Mouse (Mus musculus): ENCODE data around the gene Ccdc159.

The Ccdc159 gene

DNA sequence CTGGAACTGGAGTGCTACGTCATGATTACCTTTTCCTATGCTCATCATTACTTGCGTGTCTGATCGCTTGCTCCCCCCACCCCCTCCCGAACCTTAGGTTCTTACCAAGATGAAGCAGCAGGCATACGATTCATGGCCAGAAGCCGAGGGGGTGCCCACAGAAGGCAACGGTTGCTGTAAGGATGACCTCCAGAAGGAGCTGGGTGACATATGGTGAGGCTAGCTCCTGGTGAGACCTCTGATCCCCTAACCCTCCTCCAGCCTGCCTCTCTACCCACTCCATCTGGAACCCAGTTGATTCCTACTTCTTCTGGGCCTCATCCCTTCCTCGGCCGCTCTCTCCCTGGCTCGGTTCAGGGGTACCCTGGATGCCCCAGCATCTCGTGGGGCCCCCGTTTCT, 6.8 kb downstream of the Ccdc159 start:
- no peak for DNase-seq (ENCODE audit: low read depth, low spot score)

DNA sequence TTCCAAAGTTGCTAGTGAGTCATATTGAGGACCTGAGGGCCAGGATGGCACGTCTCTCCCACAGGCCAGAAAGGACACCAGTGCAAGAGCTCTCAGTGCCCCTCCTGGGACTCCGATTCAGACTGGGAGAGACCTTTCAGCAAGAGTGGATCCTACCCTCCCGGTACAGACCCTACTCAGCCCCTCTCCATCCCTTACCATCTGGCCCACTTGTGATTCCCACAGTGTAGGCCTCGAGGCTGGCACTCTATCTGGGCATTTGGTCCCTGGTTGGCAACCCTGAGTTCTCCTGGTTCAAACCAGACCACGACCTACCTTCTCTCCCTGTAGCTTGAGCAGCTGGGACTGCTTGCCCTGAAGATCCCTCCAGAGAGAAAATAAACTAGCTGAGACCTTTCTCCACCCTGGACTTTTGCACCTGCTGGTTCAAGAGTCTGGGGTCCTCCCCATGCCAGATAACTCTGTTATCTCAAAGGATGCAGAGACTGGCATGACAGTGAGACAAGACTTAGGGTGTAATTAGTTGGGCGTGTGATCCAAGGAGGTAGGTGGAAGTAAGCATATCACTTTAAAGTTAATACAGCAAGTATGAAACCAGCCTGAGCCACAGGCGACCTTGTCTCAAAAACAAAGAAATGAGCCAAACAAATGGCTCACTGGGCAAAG, 8.3 kb downstream of the Ccdc159 start:
- DNase-seq (ENCODE audit: low read depth, low spot score): no peak

DNA sequence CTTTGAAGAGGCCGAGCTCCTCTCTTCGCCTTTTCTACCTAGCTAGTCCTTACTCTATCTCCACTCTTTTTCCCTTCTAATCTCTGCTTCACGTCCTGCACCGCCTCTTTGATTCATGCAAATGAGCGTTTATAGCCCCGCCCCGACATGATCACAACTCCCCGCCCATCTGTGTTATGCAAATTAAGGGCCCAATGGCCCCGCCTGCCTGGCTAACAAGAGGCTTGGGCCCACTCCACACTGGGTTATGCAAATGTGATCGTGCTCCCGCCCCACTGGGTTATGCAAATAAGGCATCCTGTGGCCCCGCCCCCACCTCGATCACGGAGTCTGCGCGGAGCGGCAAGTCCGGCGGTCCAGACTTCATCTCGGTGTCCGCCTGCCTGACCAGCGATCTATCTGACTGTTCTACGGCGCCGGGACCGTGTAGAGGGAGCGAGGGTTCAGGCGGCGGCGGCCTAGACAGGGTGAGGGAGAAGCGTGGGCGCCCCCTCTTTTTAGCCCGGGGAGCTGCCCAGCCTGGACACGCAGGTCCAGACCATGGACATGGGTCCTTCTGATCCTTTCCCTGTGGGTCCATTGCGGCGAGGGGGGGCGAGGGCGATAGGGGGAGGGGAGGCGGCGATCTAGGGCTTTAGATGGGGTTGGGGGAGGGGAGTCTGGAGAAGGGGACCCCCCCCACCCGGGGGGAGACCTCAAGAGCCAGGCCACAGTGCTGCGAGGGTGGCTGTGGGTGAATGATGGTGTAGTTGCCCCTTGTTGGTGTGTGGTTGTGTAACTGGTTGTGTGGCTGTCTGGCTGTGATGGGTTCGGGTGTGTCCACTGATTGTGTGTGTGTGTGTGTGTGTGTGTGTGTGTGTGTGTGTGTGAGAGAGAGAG, 9.7 kb downstream of the Ccdc159 start, which contains the start of gene Plppr2:
TSS of gene Plppr2 (plus strand) at position 342 of the 879 bp plus-strand sequence.
- no peak for DNase-seq (ENCODE audit: low read depth, low spot score)

DNA sequence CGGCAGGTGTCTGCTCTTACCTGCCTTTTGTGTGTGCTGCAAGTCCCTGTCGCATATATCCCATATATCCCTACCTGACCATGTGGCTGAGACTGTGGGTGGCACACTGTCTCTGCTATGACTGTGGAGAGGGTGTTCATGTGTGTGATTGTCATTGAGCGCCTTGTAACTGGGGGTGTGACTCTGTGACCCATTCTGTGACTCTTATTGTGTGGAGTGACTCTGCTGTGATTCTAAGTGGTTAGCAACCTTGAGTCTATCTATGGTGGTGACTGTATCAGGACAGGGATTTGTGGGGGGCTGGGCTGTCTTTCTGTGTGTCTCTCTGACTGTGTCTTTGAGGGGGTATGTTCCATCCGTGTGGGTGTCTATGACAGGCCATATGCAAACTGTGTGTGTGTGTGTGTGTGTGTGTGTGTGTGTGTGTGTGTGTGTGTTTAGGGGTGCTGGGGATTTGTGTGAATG, 10.5 kb downstream of the Ccdc159 start:
- no peak for DNase-seq (ENCODE audit: low read depth, low spot score)

DNA sequence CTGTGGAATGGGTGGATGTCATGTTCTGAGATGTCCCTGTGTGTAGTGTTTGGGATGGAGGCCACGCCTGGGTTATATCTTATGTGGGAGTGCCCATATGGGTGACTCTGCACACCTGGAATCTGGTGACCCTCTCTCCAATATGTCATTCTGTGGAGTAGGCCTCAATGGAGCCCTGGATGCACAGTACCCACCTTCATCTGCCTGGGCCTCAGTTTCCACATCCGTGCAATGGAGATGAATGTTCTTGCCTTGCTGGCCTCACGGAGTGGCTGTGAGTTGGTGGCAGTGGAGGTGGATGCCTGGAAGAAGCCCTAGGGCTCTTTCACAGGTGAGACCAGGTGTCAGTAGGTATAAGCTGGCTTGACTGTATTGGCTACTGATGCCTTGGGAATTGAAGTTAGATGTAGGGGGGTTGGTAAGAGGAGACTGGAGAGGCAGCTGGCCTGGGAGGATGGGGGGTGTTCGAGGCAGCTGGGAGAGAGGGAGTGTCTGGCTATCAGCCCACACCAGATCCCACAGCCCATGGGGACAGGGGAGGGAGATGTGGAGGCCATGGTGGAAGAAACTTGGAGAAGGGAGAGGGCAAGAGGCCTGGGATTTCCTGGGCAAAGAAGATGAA, 11.1 kb downstream of the Ccdc159 start:
- no peak for DNase-seq (ENCODE audit: low read depth, low spot score)

DNA sequence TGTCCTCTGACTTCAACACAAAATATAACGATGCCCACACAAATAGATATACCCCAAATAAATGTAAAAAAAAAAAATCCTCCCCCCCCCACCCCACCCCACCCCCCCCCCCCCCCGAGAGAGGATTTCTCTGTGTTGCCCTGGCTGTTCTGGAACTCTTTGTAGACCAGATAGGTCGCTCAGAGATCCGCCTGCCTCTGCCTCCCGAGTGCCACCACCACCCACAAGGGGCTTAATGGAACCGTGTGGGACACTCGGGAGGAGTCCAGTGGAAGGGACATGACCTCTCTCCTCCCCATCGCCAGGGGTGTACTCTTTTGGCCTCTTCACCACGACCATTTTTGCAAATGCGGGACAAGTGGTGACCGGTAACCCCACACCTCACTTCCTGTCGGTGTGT, 15.8 kb downstream of the Ccdc159 start:
- no peak for DNase-seq (ENCODE audit: low read depth, low spot score)

DNA sequence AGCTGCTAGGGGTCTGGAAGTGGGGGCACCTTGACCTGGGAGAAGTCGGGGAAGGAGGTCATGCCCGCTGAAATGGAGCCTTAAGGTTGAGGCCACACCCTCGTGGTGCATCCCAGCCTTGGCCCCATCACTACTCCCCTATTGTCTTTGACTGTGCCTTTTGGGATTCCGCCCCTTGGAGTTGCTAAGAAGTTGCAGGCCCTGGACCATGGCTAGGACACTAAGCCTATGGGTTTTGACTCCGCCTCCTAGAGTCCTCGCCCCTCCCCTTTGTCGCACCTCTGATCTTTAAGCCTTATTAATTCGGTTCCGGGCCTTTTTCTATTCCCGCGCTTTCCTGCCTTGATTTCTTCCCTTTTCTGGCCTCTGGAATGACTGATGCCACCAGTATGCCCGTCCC, 16.4 kb downstream of the Ccdc159 start:
- no peak for DNase-seq (ENCODE audit: low read depth, low spot score)

DNA sequence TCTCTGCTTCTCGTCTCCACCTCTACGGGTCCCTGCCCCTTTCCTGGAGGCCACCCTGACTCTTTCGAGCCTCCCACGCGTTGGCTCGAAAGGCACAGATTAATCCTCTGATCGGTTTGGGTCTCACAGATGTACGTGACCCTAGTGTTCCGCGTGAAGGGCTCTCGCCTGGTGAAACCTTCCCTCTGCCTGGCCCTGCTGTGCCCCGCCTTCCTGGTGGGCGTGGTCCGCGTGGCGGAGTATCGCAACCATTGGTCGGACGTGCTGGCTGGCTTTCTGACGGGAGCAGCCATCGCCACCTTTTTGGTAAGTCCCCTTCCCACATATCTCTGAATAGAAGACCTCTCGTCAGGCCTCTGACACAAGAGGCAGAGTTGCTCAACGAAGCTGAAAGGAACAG, 17.0 kb downstream of the Ccdc159 start:
- no peak for DNase-seq (ENCODE audit: low read depth, low spot score)

DNA sequence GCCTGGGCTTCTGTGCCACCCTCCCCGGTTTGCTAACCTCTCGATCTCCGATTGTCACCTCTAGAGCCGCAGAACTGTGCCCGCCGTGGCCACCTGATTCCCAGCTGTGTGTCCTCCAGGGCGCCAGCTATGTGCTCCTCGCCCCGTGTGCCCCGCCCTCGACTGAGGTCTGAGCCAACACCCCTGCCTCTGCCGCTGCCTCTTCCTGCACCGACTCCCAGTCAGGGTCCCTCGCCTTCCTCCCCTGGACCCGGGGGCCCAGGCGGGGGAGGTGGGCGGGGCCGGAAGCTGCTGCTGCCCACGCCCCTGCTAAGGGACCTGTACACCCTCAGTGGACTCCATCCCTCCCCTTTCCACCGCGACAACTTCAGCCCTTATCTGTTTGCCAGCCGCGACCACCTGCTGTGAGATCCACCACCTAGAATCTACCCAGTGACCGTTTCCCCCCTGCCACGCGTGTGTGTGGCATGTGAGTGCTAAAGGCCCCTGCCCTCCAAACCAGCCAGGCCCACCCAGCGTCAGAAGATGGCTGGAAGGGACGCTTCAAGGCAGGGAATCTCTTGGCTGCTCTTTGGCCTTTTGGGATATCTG, 20.4 kb downstream of the Ccdc159 start:
- no peak for DNase-seq (ENCODE audit: low read depth, low spot score)

DNA sequence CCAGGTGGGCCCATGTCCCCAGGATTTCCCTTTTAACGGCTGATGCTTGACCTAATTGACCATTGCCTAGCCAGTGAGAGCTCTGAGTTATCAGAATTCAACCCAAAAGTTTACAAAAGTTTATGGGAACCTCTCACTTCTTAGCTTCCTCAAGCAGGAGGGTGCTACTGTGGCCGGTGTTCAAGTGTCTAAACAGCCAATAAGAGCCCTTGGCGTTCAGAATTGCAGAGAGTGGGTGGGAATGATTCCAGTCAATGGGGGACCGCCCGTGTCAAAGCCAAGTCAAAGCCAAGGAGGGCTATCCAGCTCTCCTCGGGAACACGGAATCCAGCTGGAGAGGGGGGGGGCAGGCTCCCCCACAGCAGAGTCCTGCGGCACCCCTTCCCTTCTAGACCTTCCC, 20.9 kb downstream of the Ccdc159 start:
- DNase-seq (ENCODE audit: low read depth, low spot score): no peak

DNA sequence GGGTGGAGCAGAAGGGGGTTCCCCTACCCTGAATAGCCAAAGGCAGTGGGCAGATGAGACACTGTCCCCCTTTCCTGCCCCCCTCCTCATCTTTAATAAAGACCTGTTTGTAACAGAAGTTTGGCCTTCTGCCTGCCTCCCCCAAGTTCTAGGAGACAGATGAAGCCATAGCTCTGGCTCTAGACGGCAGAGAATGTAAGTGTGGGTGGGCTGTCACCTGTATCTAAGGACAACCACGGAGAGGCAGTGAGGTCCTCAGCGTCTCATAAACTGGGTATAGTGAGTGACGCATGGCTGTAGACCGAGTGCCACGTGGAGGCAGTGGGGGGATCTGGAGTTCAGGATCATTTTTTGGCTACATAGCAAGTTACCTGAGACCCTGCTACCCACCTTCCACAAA, 21.5 kb downstream of the Ccdc159 start:
- no peak for DNase-seq (ENCODE audit: low read depth, low spot score)

DNA sequence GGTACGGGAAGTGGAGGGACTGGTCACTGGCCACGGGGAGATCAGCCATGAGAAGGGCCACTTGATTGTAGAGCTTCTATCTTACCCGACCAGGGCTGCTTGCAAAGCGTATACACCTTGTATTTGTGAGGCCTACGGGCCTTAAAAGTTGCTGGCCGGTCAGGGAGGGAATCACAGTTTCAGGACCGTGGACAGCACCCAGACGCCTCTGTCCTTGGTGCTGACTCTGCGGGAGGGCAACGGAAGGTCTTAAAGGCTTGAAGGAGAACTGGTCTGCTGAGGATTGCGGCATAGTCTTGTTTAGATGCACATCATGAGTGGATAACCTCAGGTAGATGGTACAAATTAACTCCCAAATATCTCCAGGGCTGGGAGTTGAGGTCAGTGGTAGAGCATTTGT, 23.1 kb downstream of the Ccdc159 start:
- DNase-seq (ENCODE audit: low read depth, low spot score): no peak

DNA sequence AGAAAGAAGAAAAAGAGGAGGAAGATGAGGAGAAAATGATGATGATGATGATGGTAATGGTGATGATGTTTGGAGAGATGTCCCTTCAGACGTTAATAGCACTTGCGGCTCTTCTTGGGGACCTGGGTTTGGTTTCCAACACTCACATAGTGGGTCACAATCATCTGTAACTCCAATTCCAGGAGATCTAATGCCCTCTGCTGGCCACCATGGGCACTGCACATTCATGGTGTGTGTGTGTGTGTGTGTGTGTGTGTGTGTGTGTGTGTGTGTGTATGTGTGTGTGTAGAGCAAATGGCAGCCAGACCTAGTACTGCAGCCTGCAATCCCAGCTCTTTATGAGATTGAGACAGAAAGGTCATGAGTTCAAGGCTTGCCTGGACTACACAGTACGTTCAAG, 24.7 kb downstream of the Ccdc159 start:
- DNase-seq (ENCODE audit: low read depth, low spot score): no peak

DNA sequence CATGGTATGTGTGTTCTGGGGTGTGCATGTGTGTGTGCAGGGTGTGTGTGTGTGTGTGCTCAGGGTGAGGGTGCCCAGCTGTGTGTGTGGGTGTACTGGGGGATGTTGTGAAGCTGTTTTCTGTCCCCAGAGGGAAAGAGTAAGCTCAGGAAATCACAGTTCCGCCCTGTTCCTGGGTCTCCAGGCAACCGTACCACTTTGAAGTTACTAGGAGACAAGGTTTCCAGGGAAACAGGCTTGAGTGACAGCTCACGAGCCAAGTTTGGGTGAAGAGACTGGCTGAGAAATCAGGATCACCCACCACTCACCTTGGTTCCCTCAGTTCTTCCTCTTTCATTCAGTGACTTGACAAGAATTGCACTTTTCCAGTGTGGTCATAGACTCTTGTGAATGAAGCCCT, 26.3 kb downstream of the Ccdc159 start:
- DNase-seq (ENCODE audit: low read depth, low spot score): no peak

DNA sequence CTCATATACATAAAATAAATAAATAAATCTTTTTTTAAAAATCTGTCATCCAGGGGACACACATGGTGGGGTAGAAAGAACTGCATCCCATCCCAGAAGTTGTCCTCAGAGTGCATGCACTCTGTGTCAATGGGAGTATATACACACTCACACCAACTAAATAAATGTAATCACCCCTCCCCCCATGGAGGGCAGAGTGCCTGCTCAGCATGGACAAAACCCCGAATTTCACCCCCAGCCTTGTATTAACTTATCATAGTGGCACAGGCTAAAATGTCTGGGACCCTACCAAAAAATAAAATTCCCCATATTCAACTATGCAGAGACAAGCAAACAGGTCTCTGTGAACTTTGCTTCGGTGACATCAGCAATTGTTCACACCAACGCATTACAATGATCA, 27.4 kb downstream of the Ccdc159 start:
- DNase-seq (ENCODE audit: low read depth, low spot score): no peak

DNA sequence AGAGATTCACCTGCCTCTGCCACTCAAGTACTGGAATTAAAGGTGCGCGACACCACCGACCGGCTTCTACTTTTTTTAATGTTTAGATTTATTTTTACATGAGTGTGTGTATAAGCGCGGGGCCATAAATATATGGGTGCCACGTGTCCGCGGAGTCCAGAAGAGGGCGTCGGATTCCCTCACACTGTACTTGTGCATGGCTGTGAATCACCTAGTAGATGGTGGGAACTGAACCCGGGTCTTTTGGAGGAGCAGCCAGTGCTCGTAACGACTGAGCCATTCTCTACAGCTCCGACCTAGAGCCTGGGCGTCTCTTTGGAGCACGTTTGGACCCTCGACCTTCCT, 27.9 kb downstream of the Ccdc159 start:
- DNase-seq (ENCODE audit: low read depth, low spot score): no peak

DNA sequence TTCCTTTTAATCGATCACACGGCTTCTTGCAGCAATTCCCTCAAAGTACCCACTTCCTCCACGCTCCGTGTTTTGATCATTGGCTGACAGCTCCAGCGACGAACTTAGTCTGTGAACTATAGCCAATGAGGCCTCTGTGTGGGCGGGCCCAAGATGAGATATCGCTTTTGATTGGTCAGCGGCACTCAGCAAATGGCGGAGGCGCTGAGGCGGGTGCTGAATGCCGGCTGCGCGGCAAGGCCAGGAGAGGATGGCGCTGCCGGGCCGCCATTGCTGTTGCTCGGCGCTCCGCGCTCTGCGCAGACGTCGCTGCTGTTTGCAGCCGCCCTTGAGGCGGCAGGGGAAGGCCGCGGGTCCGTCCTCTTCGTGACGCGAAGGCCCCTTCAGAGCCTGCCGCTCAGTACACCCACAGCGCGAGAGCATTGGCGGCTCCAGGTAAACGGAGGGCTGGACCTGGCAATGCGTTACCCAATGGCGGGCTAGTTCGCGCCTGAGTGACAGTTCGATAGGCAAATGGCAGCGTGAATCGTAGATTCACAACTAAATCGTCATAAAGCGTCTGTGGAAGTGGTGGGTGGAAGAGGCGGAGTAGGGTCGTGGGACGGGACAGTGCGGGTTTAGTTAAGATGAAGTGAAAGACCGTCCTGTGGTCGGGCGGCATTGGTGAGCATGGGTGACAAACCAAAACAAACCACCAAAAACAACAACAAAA, 28.5 kb downstream of the Ccdc159 start, which contains the start of gene Swsap1:
TSS of gene Swsap1 (plus strand) at position 186 of the 712 bp plus-strand sequence.
- DNase-seq (ENCODE audit: low read depth, low spot score): peak; percentile 99

DNA sequence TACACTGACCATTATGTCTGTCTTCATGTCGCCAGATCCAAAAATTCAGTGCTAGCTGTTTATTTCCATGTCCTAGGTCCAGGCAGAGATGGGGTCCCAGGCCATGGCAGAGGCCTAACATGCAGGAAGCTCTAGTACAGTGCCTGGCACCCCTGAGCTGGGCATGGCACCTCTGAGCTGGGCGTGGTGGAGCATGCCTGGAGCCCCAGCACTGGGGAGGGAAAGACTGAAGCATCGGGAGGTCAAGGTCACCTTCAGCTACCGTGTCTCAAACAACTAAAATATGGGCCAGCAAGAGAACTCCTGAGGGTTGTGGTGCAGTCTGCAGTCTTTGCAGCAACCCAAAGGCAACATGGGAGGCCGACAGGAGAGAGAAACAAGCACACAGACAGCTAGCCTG, 31.1 kb downstream of the Ccdc159 start:
- DNase-seq (ENCODE audit: low read depth, low spot score): no peak

DNA sequence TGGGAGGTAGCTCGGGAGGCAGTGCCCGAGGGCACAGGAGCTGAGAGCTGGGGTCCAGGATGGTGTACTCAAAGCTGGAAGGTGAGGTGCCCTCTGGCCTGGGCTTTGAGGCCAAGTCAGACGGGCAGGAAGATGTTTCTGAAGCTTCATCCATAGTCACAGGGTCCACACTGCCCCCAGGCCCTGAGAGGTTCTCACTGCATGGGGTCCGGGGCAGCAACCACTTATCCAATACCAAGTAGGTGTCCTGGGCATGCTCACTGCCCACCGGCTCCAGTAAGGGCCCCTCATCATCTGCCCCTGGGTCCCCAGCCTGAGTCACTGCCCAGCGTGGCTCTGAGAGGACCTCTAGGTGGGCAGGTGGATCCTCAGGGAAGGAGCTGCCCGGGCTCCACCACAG, 32.0 kb downstream of the Ccdc159 start:
- DNase-seq (ENCODE audit: low read depth, low spot score): no peak

DNA sequence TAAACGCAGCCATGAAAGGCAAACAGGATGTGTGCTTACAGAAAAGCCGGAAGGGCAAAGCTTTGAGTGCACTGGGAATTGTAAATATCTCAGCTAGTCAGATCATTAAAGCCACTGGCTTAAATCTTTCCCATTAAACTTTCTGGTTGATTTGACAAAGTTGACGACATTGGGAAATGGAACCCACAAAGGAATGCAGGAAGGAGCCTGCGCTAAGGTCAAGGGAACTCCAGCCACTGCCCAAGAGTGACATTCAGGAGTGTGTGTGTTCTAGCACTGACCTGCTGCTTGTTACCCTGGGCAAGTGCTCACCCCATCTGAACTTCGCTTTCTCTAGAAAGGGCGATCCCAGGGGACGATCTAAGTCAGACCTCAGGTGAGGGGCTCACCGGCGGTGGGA, 32.9 kb downstream of the Ccdc159 start:
- no peak for DNase-seq (ENCODE audit: low read depth, low spot score)

DNA sequence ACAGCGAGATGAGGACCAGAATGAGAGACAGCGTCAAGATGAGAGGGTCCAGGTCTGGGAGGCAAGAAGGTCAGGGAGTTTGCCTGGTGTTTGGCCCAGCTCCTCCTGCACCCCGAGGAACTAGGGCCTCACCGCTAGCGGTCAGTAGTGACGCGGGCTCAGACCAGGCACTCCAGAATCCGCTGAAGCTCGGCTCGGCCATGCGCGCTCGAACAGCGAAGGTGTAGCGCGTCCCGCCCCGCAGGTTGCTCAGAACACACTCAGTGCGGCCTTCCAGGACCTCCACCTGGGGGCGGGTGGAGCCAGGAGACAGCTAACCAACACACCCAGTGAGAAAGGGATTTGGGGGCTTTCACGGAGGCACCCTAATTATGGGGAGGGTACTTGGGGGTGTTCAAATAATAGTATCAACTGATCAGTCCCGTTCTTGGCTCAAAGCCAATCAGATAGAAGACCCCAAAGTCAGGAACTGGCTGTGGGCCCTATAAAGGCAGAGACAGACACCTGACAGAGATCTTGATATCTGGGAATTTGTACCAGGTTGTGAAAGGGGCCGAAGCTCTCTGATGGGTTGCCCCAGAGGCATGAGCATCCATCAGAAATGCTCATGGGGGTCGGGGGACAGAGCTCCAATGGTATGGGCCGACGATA, 33.4 kb downstream of the Ccdc159 start:
- DNase-seq (ENCODE audit: low read depth, low spot score): no peak

All from c-Kit-negative CD71-positive TER-119-positive erythroid progenitor cells, embryonic 14.5 days (primary cell).